Mouse (Mus musculus) ES-Bruce4 (cell line): ENCODE data around the gene Fap.

Source experiments
- CTCF ChIP-seq: IDR thresholded peaks from one replicate; pipeline ENCODE4 v1.8.1; 2011; ENCODE audit warnings: low read depth, low read length
- EP300 ChIP-seq: IDR thresholded peaks from 2 replicates; pipeline ENCODE4 v1.6.1; 2011; ENCODE audit warnings: low read depth, low read length; ENCODE audit not compliant: insufficient read depth
- POLR2A ChIP-seq: IDR thresholded peaks from one replicate; pipeline ENCODE4 v1.8.1; 2011; ENCODE audit warnings: low read length; ENCODE audit not compliant: insufficient read depth

GRCm38 (mm10) chr2:62574962-62575361 is 1.1 kb upstream of the Fap start:
- TF ChIP-seq CTCF = no peak
- TF ChIP-seq POLR2A = no peak
- no peak for TF ChIP-seq EP300
